ENCODE assay signal across 25 mouse cellular contexts in the genomic region with DNA sequence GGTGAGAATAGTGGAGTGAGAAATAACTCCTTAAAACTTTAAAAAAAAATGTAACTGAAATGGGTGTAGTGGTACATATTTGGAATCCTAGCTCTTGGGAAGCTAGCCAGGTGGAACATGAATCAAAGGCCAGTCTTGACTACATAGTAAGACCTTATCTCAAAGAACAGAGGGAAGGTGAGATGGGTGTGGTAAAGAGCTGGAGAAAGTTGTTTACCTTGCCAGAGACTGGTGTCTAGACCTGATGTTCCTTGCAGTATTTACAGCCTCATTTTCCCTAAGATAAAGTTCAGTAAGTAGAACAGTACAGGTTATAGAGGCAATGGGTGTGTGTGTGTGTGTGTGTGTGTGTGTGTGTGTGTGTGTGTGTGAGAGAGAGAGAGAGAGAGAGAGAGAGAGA. TPM values are rescaled to one million over a fixed set of nuclear protein-coding genes. Genes with fewer than 3 reads are reported as not detected.
DNase-seq lines count a peak whose midpoint lies in the region; ATAC-seq and TF ChIP-seq lines count a peak whose summit lies in the region.
"Had no signal": no experiment of that assay in that cellular context is flagged by ENCODE, and none has a peak within 500 bp of the region (broad histone marks: within the 10 kb centered on the region; RNA-seq: fewer than 3 reads in every experiment).

No protein-coding gene starts in this region.

- ATAC-seq in lung, postnatal 0 days, result peak; percentile 17; the same call in 1 of the 2 replicates
- peak; percentile 36; the same call in 1 of the 2 replicates for ATAC-seq in intestine, postnatal 0 days
- 0 out of 2 replicates have a peak, but pooled peaks have one; percentile 34 for ATAC-seq in megakaryocyte-erythroid progenitor cell, adult 5-6 weeks (replicated peaks; ENCODE audit: low FRiP score, low TSS enrichment, poor library complexity, severe bottlenecking)
- ATAC-seq: CD4-positive, CD25-positive, alpha-beta regulatory T cell, adult 4 months; forebrain, embryonic 13.5 days; forebrain, embryonic 16.5 days; Patski had no signal

- H3K36me3 ChIP-seq in lung, postnatal 0 days (ENCODE audit: insufficient read depth, low read length), result peaks cover 26% of the 10 kb centered on the region
- H3K36me3 ChIP-seq in intestine, postnatal 0 days (ENCODE audit: control insufficient read depth, insufficient read depth), result peaks cover 26% of the 10 kb centered on the region

- no peaks in the 10 kb centered on the region for H3K4me1 ChIP-seq in lung, postnatal 0 days (ENCODE audit: insufficient read depth, low read depth, low read length)
- no peaks in the 10 kb centered on the region for H3K4me1 ChIP-seq in intestine, postnatal 0 days (replicated peaks; ENCODE audit: control insufficient read depth, insufficient read depth, low read length)
- H3K4me1 ChIP-seq: forebrain, embryonic 10.5 days; forebrain, embryonic 13.5 days; hindbrain, embryonic 12.5 days; hindbrain, embryonic 15.5 days had no signal

- H3K27me3 ChIP-seq in lung, postnatal 0 days (replicated peaks; ENCODE audit: insufficient read depth, low read length), result no peaks in the 10 kb centered on the region
- no peaks in the 10 kb centered on the region for H3K27me3 ChIP-seq in intestine, postnatal 0 days (replicated peaks; ENCODE audit: control insufficient read depth, insufficient read depth, low read length)
- H3K27me3 ChIP-seq: forebrain, embryonic 13.5 days; hindbrain, embryonic 12.5 days; hindbrain, embryonic 15.5 days; Patski had no signal

- TF ChIP-seq EP300 in lung, postnatal 0 days (IDR thresholded peaks at IDR 0.05), result no peak

- TF ChIP-seq CTCF in lung, postnatal 0 days (IDR thresholded peaks at IDR 0.05), result no peak
- TF ChIP-seq CTCF in intestine, postnatal 0 days (IDR thresholded peaks at IDR 0.05; ENCODE audit: low read depth), result no peak

- no peak overlapping the region for H3K4me2 ChIP-seq in lung, postnatal 0 days (replicated peaks; ENCODE audit: low read depth, low read length)
- no peak overlapping the region for H3K4me2 ChIP-seq in intestine, postnatal 0 days (replicated peaks; ENCODE audit: low read depth)
- H3K4me2 ChIP-seq: forebrain, embryonic 13.5 days; heart, embryonic 11.5 days; hindbrain, embryonic 12.5 days; hindbrain, embryonic 15.5 days had no signal

- DNase-seq in lung, postnatal 0 days (ENCODE audit: low spot score), result peak; percentile 7
- no peak for DNase-seq in lung, postnatal 4 days
- no peak for DNase-seq in Muller cell, postnatal 12 days (ENCODE audit: inconsistent ontology term)
- no peak for DNase-seq in frontal cortex, postnatal 25 days (ENCODE audit: low spot score in 2 of 2)
- DNase-seq: adrenal gland, postnatal 10 days; adrenal gland, postnatal 36 days; cerebellum, adult 18-20 months; cerebellum, adult 9-10 months; cerebellum, postnatal 14 days; gastrocnemius, adult 2 months; gastrocnemius, postnatal 14 days; heart, adult 11 months had no signal

- no peak overlapping the region for H3K27ac ChIP-seq in lung, postnatal 0 days (ENCODE audit: low read length)
- H3K27ac ChIP-seq in intestine, postnatal 0 days (ENCODE audit: low read depth, low read length), result no peak overlapping the region
- H3K27ac ChIP-seq: forebrain, embryonic 10.5 days; forebrain, embryonic 13.5 days; gastrocnemius, adult 2 months; hindbrain, embryonic 12.5 days; hindbrain, embryonic 15.5 days had no signal

- no peak overlapping the region for H3K4me3 ChIP-seq in lung, postnatal 0 days (ENCODE audit: low read depth, low read length)
- no peak overlapping the region for H3K4me3 ChIP-seq in intestine, postnatal 0 days (ENCODE audit: low read depth, low read length)
- H3K4me3 ChIP-seq: forebrain, embryonic 10.5 days; forebrain, embryonic 13.5 days; gastrocnemius, adult 2 months; hindbrain, embryonic 12.5 days; hindbrain, embryonic 15.5 days had no signal

- no peak overlapping the region for H3K9ac ChIP-seq in lung, postnatal 0 days (replicated peaks; ENCODE audit: low read depth)
- no peak overlapping the region for H3K9ac ChIP-seq in intestine, postnatal 0 days (ENCODE audit: low read depth, low read length)
- H3K9ac ChIP-seq: forebrain, embryonic 13.5 days; hindbrain, embryonic 12.5 days; hindbrain, embryonic 15.5 days had no signal

- H3K9me3 ChIP-seq in lung, postnatal 0 days (ENCODE audit: low read length), result no peaks in the 10 kb centered on the region
- no peaks in the 10 kb centered on the region for H3K9me3 ChIP-seq in intestine, postnatal 0 days (ENCODE audit: control insufficient read depth)
- H3K9me3 ChIP-seq: forebrain, embryonic 10.5 days; forebrain, embryonic 13.5 days; hindbrain, embryonic 12.5 days; hindbrain, embryonic 15.5 days had no signal

RNA-seq across cellular contexts. Expression of gene Gpr75, which starts 12.7 kb away (rescaled TPM):
- 0.06 TPM in 1 of 2 replicates, not detected in the other for polyA plus RNA-seq in lung, postnatal 0 days (2015; fragmentation: Nextera tagmentation; extraction: Ambion mirVana)
- 0.14 and 0.23 TPM in 2 replicates for polyA plus RNA-seq in intestine, postnatal 0 days (2015; fragmentation: Nextera tagmentation; extraction: Ambion mirVana)
- not detected in 2 replicates for total RNA-seq in megakaryocyte-erythroid progenitor cell, adult 5-6 weeks (2014; fragmentation: Nextera tagmentation)
- not detected in 2 replicates for total RNA-seq in megakaryocyte-erythroid progenitor cell, adult 5-6 weeks (2017)
- total RNA-seq: common myeloid progenitor, adult 5-6 weeks; hematopoietic stem cell, adult 5-6 weeks had no signal
- polyA plus RNA-seq: CD4-positive, CD25-positive, alpha-beta regulatory T cell, adult 4 months; heart, postnatal 0 days had no signal

RNA-seq across cellular contexts. Expression of gene Asb3, which starts 12.8 kb away (rescaled TPM):
- 17.4 and 19.8 TPM in 2 replicates for polyA plus RNA-seq in lung, postnatal 0 days (2015; fragmentation: Nextera tagmentation; extraction: Ambion mirVana)
- 11.1 and 11.3 TPM in 2 replicates for polyA plus RNA-seq in intestine, postnatal 0 days (2015; fragmentation: Nextera tagmentation; extraction: Ambion mirVana)
- total RNA-seq in megakaryocyte-erythroid progenitor cell, adult 5-6 weeks (2014; fragmentation: Nextera tagmentation), result 6.9 and 9.6 TPM in 2 replicates
- 15.0 and 19.9 TPM in 2 replicates for total RNA-seq in megakaryocyte-erythroid progenitor cell, adult 5-6 weeks (2017)
